ENCODE assay signal across 32 mouse cellular contexts in genomic region chr14:100507616-100508015, GRCm38 (mm10).
"Had no signal": no experiment of that assay in that cellular context is flagged by ENCODE, and none has a peak within 500 bp of the region (broad histone marks: within the 10 kb centered on the region; RNA-seq: fewer than 3 reads in every experiment).

No protein-coding gene starts in this region.

- H3K27ac ChIP-seq: left cerebral cortex, adult 2 months; limb, embryonic 10.5 days; limb, embryonic 12.5 days; limb, embryonic 13.5 days; limb, embryonic 15.5 days; liver, embryonic 12.5 days; liver, embryonic 13.5 days; liver, embryonic 14.5 days; liver, embryonic 15.5 days; lung, embryonic 15.5 days; macrophage; midbrain, embryonic 10.5 days; midbrain, embryonic 12.5 days; midbrain, embryonic 13.5 days; midbrain, embryonic 15.5 days; neural tube, embryonic 12.5 days had no signal

- H3K4me3 ChIP-seq: left cerebral cortex, adult 2 months; limb, embryonic 10.5 days; limb, embryonic 12.5 days; limb, embryonic 13.5 days; limb, embryonic 15.5 days; liver, embryonic 12.5 days; liver, embryonic 13.5 days; liver, embryonic 15.5 days; lung, embryonic 15.5 days; megakaryocyte, embryonic 14.5 days; midbrain, embryonic 10.5 days; midbrain, embryonic 12.5 days; midbrain, embryonic 13.5 days; midbrain, embryonic 15.5 days; myocyte; neural tube, embryonic 12.5 days had no signal

- H3K27me3 ChIP-seq: limb, embryonic 12.5 days; limb, embryonic 13.5 days; limb, embryonic 15.5 days; liver, embryonic 12.5 days; liver, embryonic 13.5 days; liver, embryonic 15.5 days; lung, embryonic 15.5 days; megakaryocyte, embryonic 14.5 days; midbrain, embryonic 12.5 days; midbrain, embryonic 13.5 days; midbrain, embryonic 15.5 days; neural tube, embryonic 12.5 days had no signal

- H3K4me1 ChIP-seq: limb, embryonic 12.5 days; limb, embryonic 13.5 days; limb, embryonic 15.5 days; liver, embryonic 12.5 days; liver, embryonic 13.5 days; liver, embryonic 15.5 days; lung, embryonic 15.5 days; megakaryocyte, embryonic 14.5 days; midbrain, embryonic 10.5 days; midbrain, embryonic 12.5 days; midbrain, embryonic 13.5 days; midbrain, embryonic 15.5 days; neural tube, embryonic 12.5 days had no signal

- ATAC-seq: liver, embryonic 12.5 days; liver, postnatal 0 days; lung, postnatal 0 days; midbrain, embryonic 13.5 days; midbrain, embryonic 15.5 days; midbrain, embryonic 16.5 days had no signal

- H3K9ac ChIP-seq: limb, embryonic 12.5 days; limb, embryonic 13.5 days; limb, embryonic 15.5 days; liver, embryonic 12.5 days; liver, embryonic 13.5 days; liver, embryonic 14.5 days; liver, embryonic 15.5 days; liver, postnatal 0 days; lung, embryonic 15.5 days; midbrain, embryonic 12.5 days; midbrain, embryonic 13.5 days; midbrain, embryonic 15.5 days; neural tube, embryonic 12.5 days had no signal

- DNase-seq: left cerebral cortex, postnatal 4 days; liver; liver, embryonic 13.5 days; liver, postnatal 0 days; lung, adult 18-20 months; lung, adult 2 months; lung, postnatal 10 days; lung, postnatal 14 days; lung, postnatal 36 days; lung, postnatal 4 days; midbrain, embryonic 14.5 days had no signal

- H3K9me3 ChIP-seq: limb, embryonic 10.5 days; limb, embryonic 12.5 days; limb, embryonic 13.5 days; limb, embryonic 15.5 days; liver, embryonic 12.5 days; liver, embryonic 13.5 days; liver, embryonic 15.5 days; lung, embryonic 15.5 days; midbrain, embryonic 10.5 days; midbrain, embryonic 12.5 days; midbrain, embryonic 13.5 days; midbrain, embryonic 15.5 days; neural tube, embryonic 12.5 days had no signal

- H3K36me3 ChIP-seq: limb, embryonic 10.5 days; limb, embryonic 12.5 days; limb, embryonic 13.5 days; limb, embryonic 15.5 days; liver, embryonic 12.5 days; liver, embryonic 13.5 days; liver, embryonic 15.5 days; lung, embryonic 15.5 days; midbrain, embryonic 10.5 days; midbrain, embryonic 12.5 days; midbrain, embryonic 13.5 days; midbrain, embryonic 15.5 days; neural tube, embryonic 12.5 days had no signal

- H3K4me2 ChIP-seq: limb, embryonic 12.5 days; limb, embryonic 13.5 days; limb, embryonic 15.5 days; liver, embryonic 11.5 days; liver, embryonic 12.5 days; liver, embryonic 13.5 days; liver, embryonic 15.5 days; lung, embryonic 15.5 days; midbrain, embryonic 11.5 days; midbrain, embryonic 12.5 days; midbrain, embryonic 13.5 days; midbrain, embryonic 15.5 days; neural tube, embryonic 12.5 days had no signal
